Mouse (Mus musculus) MEL-GATA-1-ER (cell line): ENCODE measurements around the gene Zfp771.

ENCODE experiments used
- DNase-seq: peaks from one replicate; pipeline ENCODE4 v3.0.0-alpha.2; 2012; ENCODE audit warnings: low read depth; ENCODE audit errors: extremely low read depth

Gene Zfp771

GRCm38 (mm10) chr7:127243870-127244657, at the start of gene Zfp771:
Zfp771 (plus strand) TSS chr7:127244274.
- peak; percentile 79 for DNase-seq

DNA sequence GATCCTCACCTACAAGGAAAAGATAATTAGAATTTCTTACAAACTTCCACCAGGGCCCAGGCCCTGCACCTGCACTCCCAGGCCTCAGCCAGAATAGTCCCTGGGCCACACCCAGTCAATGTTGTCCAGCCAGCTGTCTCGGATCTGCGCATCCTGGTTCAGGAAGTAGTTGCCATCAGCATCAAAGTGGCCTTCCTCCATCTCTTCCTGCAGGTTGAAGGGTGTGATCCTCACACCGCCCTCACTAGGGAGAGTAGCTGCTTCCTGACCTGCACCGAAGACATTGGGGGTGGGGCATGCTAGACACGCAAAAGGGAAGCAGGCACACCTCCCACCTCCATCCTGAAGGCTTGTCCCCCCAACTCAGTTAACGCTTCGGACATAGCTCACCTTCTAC, 49.4 kb upstream of the Zfp771 start:
- DNase-seq, result no peak

DNA sequence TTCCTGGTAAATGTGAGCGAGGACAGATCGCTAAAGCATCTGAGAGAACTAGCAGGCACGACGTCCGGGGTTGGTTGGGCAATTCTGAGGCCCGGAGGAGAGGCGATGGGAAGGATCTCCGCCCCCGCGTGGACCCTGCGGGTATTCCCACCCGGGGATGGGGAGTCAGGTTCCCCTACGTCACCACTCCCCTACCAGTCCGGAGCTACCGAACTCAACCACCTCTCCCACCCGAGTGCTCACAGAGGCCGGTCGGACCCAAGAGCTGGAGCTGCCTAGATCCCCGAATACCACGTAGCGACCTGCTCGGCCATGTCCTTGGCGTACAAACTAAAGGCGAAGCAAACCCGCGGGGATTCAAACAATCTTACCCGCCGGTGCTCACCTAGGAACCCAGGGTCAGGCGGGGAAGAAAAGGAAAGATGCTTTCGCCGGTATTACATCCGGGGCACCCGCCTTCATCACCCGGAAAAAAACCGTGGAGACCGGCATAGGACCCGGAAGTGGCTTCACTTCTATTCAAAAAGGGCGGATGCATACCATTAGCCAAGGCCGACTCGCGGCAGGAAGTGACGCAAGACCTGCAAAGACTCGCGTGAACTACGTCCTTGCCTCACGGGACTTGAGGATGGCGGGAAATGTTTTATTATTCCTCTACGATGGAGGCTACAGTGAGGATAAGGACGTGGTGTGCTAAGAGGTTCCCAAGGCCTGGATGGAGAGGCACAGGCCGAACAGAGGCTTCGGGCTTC, 48.4 kb upstream of the Zfp771 start, which contains the start of gene Cd2bp2:
TSS of gene Cd2bp2 (minus strand) at position 507 of the 752 bp plus-strand sequence.
- DNase-seq, result peak; percentile 97

GRCm38 (mm10) chr7:127196484-127196883, 47.6 kb upstream of the Zfp771 start:
- DNase-seq, result no peak

DNA sequence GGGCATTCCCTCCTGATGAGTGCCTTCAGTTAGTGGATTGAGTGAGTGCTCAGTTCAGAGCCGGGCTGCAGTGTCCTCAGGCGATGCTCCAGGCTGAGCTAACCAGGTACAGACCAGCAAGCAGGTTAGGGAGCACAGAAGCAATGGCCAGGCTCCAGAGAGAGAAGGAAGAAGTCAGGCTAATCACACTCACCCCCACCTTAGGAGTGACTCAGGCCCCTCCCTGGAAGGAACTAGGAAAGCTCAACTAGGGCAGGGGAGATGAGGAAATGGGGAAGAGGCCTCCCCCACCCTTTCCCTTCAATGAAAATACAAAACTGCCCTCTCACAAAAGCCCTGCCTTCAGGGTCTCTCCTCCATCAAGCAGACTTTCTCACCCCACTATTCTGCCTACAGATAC, 37.5 kb upstream of the Zfp771 start:
- DNase-seq, result peak; percentile 72

DNA sequence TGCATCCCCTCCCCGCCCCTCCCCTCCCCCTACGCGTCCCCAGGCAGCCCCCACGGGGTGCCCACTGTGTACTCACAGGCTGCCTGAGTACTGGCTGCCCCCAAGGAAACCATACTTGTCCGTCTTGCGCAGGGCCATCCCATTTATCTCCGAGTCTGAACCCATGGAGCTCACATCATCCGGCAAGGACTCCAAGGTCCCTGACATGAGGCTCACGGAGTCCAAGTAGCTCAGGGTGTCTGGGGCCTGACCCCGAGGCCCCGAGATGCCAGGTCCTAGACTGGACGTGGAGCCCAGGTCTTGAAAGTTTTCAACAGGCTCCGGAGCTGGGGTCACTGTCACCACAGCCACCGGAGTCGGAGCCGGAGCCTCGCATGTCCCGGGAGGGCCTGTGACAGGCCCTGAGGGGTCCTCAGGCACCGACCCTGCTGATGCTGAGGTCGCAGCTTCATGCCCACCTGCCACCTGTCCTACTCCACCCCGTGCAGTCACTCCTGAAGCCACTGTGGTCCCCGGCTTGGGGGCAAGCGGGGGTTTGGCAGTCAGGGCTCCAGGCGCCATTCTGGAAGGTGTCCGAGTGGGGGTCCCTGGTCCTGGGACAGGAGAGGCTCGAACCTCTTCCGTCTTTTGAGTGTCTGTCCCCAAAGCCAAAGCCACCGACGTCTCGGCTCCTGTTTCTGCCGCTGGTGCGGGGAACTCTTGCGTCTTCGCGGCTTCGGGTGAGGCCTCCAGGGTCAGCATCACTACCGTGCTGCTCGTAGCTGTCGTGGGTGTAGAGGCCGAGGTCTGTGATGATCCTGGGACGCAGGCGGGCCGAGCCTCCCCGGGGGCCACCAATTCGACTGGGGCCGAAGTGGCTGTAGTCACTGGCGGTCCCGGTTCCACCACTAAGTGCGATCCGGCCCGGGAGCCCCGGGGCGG, 36.4 kb upstream of the Zfp771 start:
- DNase-seq, result no peak

DNA sequence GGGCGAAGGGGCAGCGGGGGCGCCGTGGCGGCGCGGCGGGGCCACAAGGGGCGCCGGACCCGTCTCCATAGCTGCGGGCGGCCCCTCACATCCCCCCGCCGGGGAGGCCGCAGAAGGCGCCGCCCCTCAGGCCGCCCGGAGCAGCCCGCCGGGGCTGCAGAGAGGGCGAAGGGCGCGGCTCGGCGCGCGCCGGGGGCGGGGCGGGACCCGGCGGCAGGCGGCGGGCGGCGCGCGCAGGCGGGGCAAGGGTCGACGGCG, 35.9 kb upstream of the Zfp771 start, which contains the start of gene Tbc1d10b:
TSS of gene Tbc1d10b (minus strand) at position 174 of the 258 bp plus-strand sequence.
- DNase-seq, result no peak

- DNase-seq, result peak; percentile 100
These were observed 35.3 kb upstream of the Zfp771 start, which contains the start of gene Mylpf for GRCm38 (mm10) chr7:127208553-127209438. Mylpf (plus strand) TSS chr7:127208890.

DNA sequence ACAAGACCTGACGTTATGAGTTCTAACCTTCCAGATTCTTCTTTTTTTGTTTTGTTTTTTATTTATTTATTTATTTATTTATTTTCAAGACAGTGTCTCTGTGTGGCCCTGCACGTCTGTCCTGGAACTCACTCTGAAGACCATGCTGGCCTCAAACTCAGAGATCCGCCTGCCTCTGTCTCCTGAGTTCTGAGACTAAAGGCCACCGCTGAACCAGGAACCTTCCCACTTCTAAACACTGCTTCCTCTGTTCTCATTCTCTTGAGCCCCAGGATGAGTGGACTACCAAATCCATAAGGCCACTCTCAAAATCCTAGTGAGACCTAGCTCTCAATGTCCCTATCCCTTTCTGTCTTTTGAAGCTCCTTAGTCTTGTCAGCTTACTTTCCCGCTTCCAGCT, 34.2 kb upstream of the Zfp771 start:
- DNase-seq, result no peak

- DNase-seq, result no peak
These were observed 33.8 kb upstream of the Zfp771 start for GRCm38 (mm10) chr7:127210266-127210665.

GRCm38 (mm10) chr7:127211014-127211745, 32.9 kb upstream of the Zfp771 start:
- DNase-seq, result no peak

DNA sequence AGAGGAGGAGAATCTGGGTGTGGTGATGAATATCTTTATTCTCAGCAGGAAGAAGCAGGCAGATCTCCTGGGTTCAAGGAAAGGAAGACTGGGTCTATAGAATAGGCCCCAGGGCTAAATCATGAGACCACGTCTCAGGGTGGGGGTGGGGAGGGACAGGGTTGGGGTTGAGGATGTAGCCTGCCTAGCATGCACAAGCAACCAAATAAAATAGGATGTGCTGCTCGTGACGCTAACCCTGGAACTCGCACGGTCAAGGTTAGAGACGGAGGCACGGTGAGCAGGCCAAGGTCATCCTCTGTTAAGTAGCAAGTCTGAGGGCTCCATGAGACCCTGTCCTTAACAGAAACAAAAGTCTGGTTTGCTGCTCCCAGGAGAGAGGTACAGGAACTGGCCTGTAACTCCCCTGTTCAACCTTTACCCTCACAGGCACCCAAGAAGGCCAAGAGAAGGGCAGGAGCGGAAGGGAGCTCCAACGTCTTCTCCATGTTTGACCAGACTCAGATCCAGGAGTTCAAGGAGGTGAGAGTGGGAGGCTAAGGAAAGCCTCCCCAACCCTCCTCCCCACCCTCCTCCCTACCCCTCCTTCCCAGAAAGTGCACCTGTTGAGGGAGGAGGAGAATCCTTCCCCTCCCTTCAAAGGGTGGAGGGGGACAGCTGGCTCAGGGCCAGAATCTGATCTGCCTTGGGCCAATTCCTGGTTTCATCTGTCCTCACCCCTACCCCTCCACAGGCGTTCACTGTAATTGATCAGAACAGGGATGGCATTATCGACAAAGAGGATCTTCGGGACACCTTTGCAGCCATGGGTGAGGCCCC, 31.4 kb upstream of the Zfp771 start:
- DNase-seq, result no peak

DNA sequence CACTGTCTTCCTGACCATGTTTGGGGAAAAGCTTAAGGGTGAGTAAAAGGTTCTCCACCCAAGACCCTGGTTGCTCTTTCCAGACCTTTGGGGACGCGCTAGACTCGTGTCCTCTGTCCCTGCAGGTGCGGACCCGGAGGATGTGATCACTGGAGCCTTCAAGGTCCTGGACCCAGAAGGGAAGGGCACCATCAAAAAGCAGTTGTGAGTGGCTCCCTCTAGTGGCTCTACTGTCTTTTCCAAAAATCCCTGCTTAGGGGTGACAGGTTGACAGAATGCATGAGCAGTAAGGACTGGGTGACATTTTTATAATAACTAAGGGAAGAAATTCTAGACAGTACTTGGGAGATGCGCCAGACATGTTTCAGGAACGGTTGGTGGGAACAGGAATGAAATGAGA, 30.6 kb upstream of the Zfp771 start:
- peak; percentile 61 for DNase-seq

DNA sequence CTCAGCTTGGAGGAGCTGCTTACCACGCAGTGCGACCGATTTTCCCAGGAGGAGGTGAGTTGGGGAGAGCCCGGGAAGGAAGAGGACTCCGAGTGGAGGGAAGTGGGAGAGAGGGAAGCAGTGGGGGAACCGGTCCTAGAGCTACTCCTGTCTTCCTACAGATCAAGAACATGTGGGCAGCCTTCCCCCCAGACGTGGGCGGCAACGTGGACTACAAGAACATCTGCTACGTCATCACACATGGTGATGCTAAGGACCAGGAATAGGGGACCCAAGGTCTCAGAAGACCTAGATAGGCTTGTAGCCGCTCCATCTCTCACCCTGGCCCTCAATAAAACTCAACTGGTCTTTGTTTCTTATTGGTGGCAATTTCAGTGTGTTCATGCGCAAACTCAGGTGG, 30.1 kb upstream of the Zfp771 start:
- DNase-seq, result no peak

DNA sequence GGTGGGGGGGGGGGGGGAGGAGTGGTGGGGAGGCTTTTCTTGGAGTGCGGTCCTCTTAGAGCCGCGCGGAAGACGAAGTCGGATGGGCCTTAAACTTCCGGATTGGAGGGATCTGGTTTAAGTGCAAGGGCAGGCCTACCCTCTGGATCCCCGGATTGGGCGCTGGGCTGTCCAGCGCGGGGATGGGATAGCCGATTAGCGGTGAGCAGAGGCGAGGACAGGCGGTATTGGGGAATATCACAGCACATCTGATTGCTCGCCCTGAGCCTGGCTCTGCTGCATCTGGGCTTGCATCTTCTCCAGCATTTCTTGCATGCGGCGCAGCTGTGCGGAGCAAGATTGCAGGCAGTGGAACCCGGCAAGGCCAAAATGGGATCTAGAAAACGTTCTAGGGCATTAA, 29.6 kb upstream of the Zfp771 start:
- DNase-seq, result no peak

GRCm38 (mm10) chr7:127214981-127215871, 28.8 kb upstream of the Zfp771 start:
- peak; percentile 45 for DNase-seq

GRCm38 (mm10) chr7:127216307-127216706, 27.8 kb upstream of the Zfp771 start:
- no peak for DNase-seq

DNA sequence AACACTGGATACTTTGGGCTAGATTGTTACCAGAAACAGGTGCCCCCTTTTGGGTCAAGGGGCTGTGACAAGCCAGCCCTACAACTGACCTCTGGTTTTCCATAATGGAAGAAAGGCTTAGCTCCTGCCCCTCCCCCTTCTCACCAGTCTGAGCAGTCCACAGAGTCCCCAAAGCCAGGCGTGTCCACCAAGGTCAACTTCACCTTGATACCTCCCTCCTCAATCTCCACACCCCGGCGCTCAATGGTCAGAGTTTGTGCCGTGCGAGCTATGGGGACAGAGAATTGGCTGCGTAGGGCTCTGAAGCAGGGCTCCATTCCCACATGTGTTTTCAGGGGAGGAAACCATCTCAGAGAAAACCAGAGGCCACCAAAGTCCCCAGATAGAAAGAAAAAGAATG, 26.6 kb upstream of the Zfp771 start:
- DNase-seq, result no peak
